Mouse (Mus musculus) liver, embryonic 14.5 days (tissue): ENCODE measurements around the gene Slc22a1. TPM values are rescaled to one million over a fixed set of nuclear protein-coding genes. Genes with fewer than 3 reads are reported as not detected.

Experiments
- ATAC-seq: fragments of 200-750 bp; cut with Nextera tagmentation; 2 replicates; pipeline ENCODE4 v1.8.0; 2017; ENCODE audit warnings: moderate number of reproducible peaks, mild to moderate bottlenecking, moderate library complexity; ENCODE audit not compliant: insufficient read depth
- DNase-seq, 3 experiments: peaks; one replicate each; pipeline ENCODE4 v3.0.0-alpha.2; 2012 to 2013; ENCODE audit warnings: low read depth in 3 of 3, low spot score in 3 of 3
- H3K27ac ChIP-seq: fragments of 300-500 bp; sonication (generic); 2 replicates; pipeline ENCODE4 v1.5.1; 2014; ENCODE audit warnings: moderate library complexity, mild to moderate bottlenecking, control low read depth, inconsistent platforms
- H3K27me3 ChIP-seq: fragments of 300-500 bp; sonication (generic); 2 replicates; pipeline ENCODE4 v1.6.1; 2014; ENCODE audit warnings: mild to moderate bottlenecking, low read length, moderate library complexity; ENCODE audit not compliant: control insufficient read depth, insufficient read depth
- H3K36me3 ChIP-seq: fragments of 300-500 bp; sonication (generic); replicated peaks from 2 replicates; pipeline ENCODE4 v1.6.1; 2014; ENCODE audit warnings: low read depth; ENCODE audit not compliant: control insufficient read depth, insufficient read depth
- H3K4me1 ChIP-seq, 2 experiments: fragments of 200-500 bp in 1 of 2; fragments of 300-500 bp in 1 of 2; sonication (generic) in 1 of 2; replicated peaks; 2 replicates each; pipeline ENCODE4 v1.6.1; 2012 to 2014; ENCODE audit warnings: antibody characterized with exemption in 1 of 2, inconsistent platforms in 1 of 2, low read length in 1 of 2; ENCODE audit not compliant: control insufficient read depth in 2 of 2, insufficient read depth in 2 of 2
- H3K4me2 ChIP-seq: fragments of 300-500 bp; sonication (generic); 2 replicates; pipeline ENCODE4 v1.6.1; 2014; ENCODE audit warnings: low read depth, mild to moderate bottlenecking, control low read depth, moderate library complexity
- H3K4me3 ChIP-seq, 2 experiments: fragments of 200-500 bp in 1 of 2; fragments of 300-500 bp in 1 of 2; sonication (generic) in 1 of 2; 2 replicates each; pipeline ENCODE4 v1.5.1; 2012 to 2014; ENCODE audit warnings: low read depth in 2 of 2, low read length in 2 of 2, mild to moderate bottlenecking in 2 of 2, control low read depth in 1 of 2, inconsistent platforms in 1 of 2, moderate library complexity in 1 of 2; ENCODE audit not compliant: insufficient read depth in 1 of 2
- H3K9ac ChIP-seq: fragments of 300-500 bp; sonication (generic); replicated peaks from 2 replicates; pipeline ENCODE4 v1.6.1; 2014; ENCODE audit warnings: mild to moderate bottlenecking, control low read depth, moderate library complexity
- H3K9me3 ChIP-seq: fragments of 300-500 bp; sonication (generic); 2 replicates; pipeline ENCODE4 v1.6.1; 2016; ENCODE audit warnings: low read length, mixed read lengths; ENCODE audit not compliant: control insufficient read depth
- CTCF ChIP-seq: IDR thresholded peaks from 2 replicates; pipeline ENCODE4 v1.5.1; 2016; ENCODE audit warnings: antibody characterized with exemption, low read depth, control low read depth
- EP300 ChIP-seq: IDR thresholded peaks from 2 replicates; pipeline ENCODE4 v1.6.1; 2016; ENCODE audit warnings: antibody characterized with exemption, low read depth
- WGBS: fragments of 180-500 bp; shearing (Covaris S2); extraction: QIAGEN DNeasy Blood & Tissue Kit; methylation state at CpG from one replicate; pipeline ENCODE4 v1.1.7; 2014; ENCODE audit not compliant: insufficient replicate concordance; 5-methylcytosine and 5-hydroxymethylcytosine counted together
- polyA plus RNA-seq, 2 experiments: library from polyadenylated mRNA; depleted of rRNA in 1 of 2; stranded (reverse) in 1 of 2; unstranded in 1 of 2; fragments of >200 nt; fragmentation: Nextera tagmentation in 1 of 2; extraction: Ambion mirVana in 1 of 2; gene quantifications; 2 replicates each; pipeline versions ENCODE4 v1.2.1 to v1.2.3; 2012 to 2014

Gene Slc22a1
- polyA plus RNA-seq, 2 experiments: 0.11 TPM; not detected in 1

- TF ChIP-seq CTCF: no peak
- no peak for TF ChIP-seq EP300
- H3K27me3 ChIP-seq: no peaks in the 10 kb centered on the region
- no peaks in the 10 kb centered on the region for H3K9me3 ChIP-seq
- H3K27ac ChIP-seq: no peak overlapping the region
- no peaks in the 10 kb centered on the region for H3K36me3 ChIP-seq
- H3K4me2 ChIP-seq: no peak overlapping the region
- H3K9ac ChIP-seq: no peak overlapping the region
- H3K4me1 ChIP-seq: no peaks in the 10 kb centered on the region
- H3K4me3 ChIP-seq: no peak overlapping the region
- DNase-seq: no peak
- WGBS: 64% methylated on average over 7 of the region's 7 CpGs
- no peak for ATAC-seq
Measured at GRCm38 (mm10) chr17:12658784-12659183, 16.8 kb downstream of the Slc22a1 start.

DNA sequence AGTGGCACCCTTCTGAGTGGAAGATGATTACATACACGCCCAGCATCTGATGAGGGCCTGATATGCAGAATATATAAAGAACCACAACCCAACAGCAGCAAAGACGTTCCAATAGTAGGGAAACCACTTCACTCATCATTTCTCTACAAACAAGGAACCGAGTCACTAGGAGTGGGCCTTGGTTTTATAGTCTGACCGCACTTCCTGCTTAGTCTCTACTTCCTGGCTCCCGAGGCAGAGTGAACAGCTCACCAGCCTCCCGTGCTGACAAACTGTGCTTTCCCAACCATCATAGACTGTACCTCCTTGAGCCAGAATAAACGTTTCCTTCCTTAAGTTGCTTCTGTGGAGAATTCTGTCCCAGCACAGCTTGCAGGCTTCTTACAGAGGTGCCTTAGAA lies 19.8 kb downstream of the Slc22a1 start:
- DNase-seq: no peak
- ATAC-seq: no peak
- Histone ChIP-seq H3K4me2 (no peak overlapping the region), H3K36me3 (no peaks in the 10 kb centered on the region), H3K9ac (no peak overlapping the region), H3K4me1 (no peaks in the 10 kb centered on the region), H3K27me3 (no peaks in the 10 kb centered on the region), H3K4me3 (no peak overlapping the region), H3K9me3 (no peaks in the 10 kb centered on the region), H3K27ac (no peak overlapping the region)
- TF ChIP-seq CTCF (no peak), EP300 (no peak)
- WGBS: 23% methylated on average over 7 of the region's 7 CpGs

- no peak overlapping the region for H3K27ac ChIP-seq
- TF ChIP-seq CTCF (no peak), EP300 (no peak)
- no peak overlapping the region for H3K4me2 ChIP-seq
- H3K4me1 ChIP-seq: no peaks in the 10 kb centered on the region
- DNase-seq (no peak), ATAC-seq (no peak)
- no peaks in the 10 kb centered on the region for H3K27me3 ChIP-seq
- H3K36me3 ChIP-seq: no peaks in the 10 kb centered on the region
- 72% methylated on average over 3 of the region's 3 CpGs for WGBS
- no peak overlapping the region for H3K4me3 ChIP-seq
- no peaks in the 10 kb centered on the region for H3K9me3 ChIP-seq
- no peak overlapping the region for H3K9ac ChIP-seq
Measured at GRCm38 (mm10) chr17:12654061-12654460, 21.6 kb downstream of the Slc22a1 start.

DNA sequence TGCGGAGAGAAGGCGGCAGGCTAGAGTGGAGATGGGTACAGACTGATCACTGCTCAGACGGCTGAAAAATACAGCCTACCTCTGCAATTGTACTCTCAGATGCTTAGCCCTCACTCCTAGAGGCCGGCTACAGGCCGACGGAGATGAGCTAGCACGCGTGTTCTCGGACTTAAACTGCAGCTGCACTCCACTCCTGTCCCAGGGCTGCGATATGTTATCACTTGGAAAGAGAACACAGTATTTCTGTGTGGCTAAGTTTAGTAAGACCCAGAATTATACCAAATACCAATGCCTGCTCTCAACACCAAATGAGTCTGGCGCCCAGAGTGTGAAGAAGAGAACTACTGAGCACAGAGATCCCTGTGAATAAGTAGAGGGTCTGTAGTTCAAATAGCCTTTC lies 23.0 kb downstream of the Slc22a1 start:
- TF ChIP-seq CTCF (no peak), EP300 (no peak)
- Histone ChIP-seq H3K4me3 (no peak overlapping the region), H3K9ac (no peak overlapping the region), H3K27me3 (no peaks in the 10 kb centered on the region), H3K4me2 (no peak overlapping the region), H3K36me3 (no peaks in the 10 kb centered on the region), H3K27ac (no peak overlapping the region), H3K9me3 (no peaks in the 10 kb centered on the region), H3K4me1 (no peaks in the 10 kb centered on the region)
- ATAC-seq (no peak), DNase-seq (no peak)
- WGBS: 72% methylated on average over 11 of the region's 11 CpGs

GRCm38 (mm10) chr17:12645461-12645860 lies 30.2 kb downstream of the Slc22a1 start:
- no peak overlapping the region for H3K4me2 ChIP-seq
- H3K4me1 ChIP-seq: no peaks in the 10 kb centered on the region
- H3K36me3 ChIP-seq: no peaks in the 10 kb centered on the region
- ATAC-seq: no peak
- H3K4me3 ChIP-seq: no peak overlapping the region
- no peaks in the 10 kb centered on the region for H3K9me3 ChIP-seq
- no peak overlapping the region for H3K27ac ChIP-seq
- H3K9ac ChIP-seq: no peak overlapping the region
- 82% methylated on average over 5 of the region's 5 CpGs for WGBS
- DNase-seq: no peak
- H3K27me3 ChIP-seq: no peaks in the 10 kb centered on the region
- TF ChIP-seq EP300: no peak
- no peak for TF ChIP-seq CTCF
